Mouse (Mus musculus) heart, adult 8-10 months (tissue): Measurements from ENCODE around the gene Leng9. TPM values are rescaled to one million over a fixed set of nuclear protein-coding genes. Genes with fewer than 3 reads are reported as not detected.
A peak's percentile ranks its signal among the peaks of the same experiment; 100 is the strongest.
"Not testable (repeated sequence)": the region's sequence is repeated elsewhere in the genome, so short reads cannot be mapped to it uniquely, and the experiment has no call there.

Experiments
- DNase-seq: peaks from one replicate; pipeline ENCODE4 v3.0.0; 2022; ENCODE audit warnings: low spot score
- total RNA-seq, 4 experiments: library from RNA; stranded (reverse); gene quantifications; 2 replicates each; pipeline ENCODE4 v1.2.4; 2022

Leng9 gene
- 1 to 10 TPM; 2.8 to 3.7 (median 3.6) TPM for total RNA-seq

GRCm38 (mm10) chr7:4150059-4150541 is at the start of gene Leng9:
Gene Leng9 (minus strand): TSS chr7:4150374.
- peak; percentile 52 for DNase-seq

- no peak for DNase-seq
These were observed 28.3 kb upstream of the Leng9 start for GRCm38 (mm10) chr7:4178438-4178837.

- DNase-seq, result no peak
These were observed 20.2 kb upstream of the Leng9 start for GRCm38 (mm10) chr7:4170193-4170938.

- no peak for DNase-seq
These were observed 16.9 kb upstream of the Leng9 start for GRCm38 (mm10) chr7:4167098-4167497.

GRCm38 (mm10) chr7:4165286-4165685 is 15.1 kb upstream of the Leng9 start:
- no peak for DNase-seq

GRCm38 (mm10) chr7:4164090-4164910 is 14.1 kb upstream of the Leng9 start, which contains the start of gene Cdc42ep5:
Gene Cdc42ep5 (minus strand): TSS chr7:4164860.
- peak; percentile 66 for DNase-seq

- DNase-seq, result peak; percentile 37
These were observed 13.4 kb upstream of the Leng9 start for GRCm38 (mm10) chr7:4163571-4164072.

GRCm38 (mm10) chr7:4161596-4161995 is 11.4 kb upstream of the Leng9 start:
- DNase-seq, result not testable (repeated sequence)

GRCm38 (mm10) chr7:4154976-4155375 is 4.8 kb upstream of the Leng9 start:
- no peak for DNase-seq

GRCm38 (mm10) chr7:4154356-4154755 is 4.2 kb upstream of the Leng9 start:
- DNase-seq, result no peak

- DNase-seq, result no peak
These were observed 1.1 kb upstream of the Leng9 start for GRCm38 (mm10) chr7:4151241-4151640.

- DNase-seq, result peak; percentile 44
These were observed 642 bp upstream of the Leng9 start for GRCm38 (mm10) chr7:4150811-4151221.

- DNase-seq, result peak; percentile 84
These were observed 742 bp downstream of the Leng9 start for GRCm38 (mm10) chr7:4149209-4150054.

GRCm38 (mm10) chr7:4148341-4149208 is 1.6 kb downstream of the Leng9 start:
- DNase-seq, result no peak

- no peak for DNase-seq
These were observed 2.3 kb downstream of the Leng9 start for GRCm38 (mm10) chr7:4147836-4148235.

- no peak for DNase-seq
These were observed 2.8 kb downstream of the Leng9 start for GRCm38 (mm10) chr7:4147371-4147770.

- no peak for DNase-seq
These were observed 3.7 kb downstream of the Leng9 start for GRCm38 (mm10) chr7:4146241-4147180.

GRCm38 (mm10) chr7:4145552-4146190 is 4.5 kb downstream of the Leng9 start:
- DNase-seq, result peak; percentile 57
